Mouse (Mus musculus) forebrain, embryonic 10.5 days (tissue): ENCODE measurements around the gene Olfr433. TPM values are rescaled to one million over a fixed set of nuclear protein-coding genes. Genes with fewer than 3 reads are reported as not detected.

ENCODE experiments used
- DNase-seq: peaks from one replicate; pipeline ENCODE4 v3.0.0-alpha.2; 2017; ENCODE audit warnings: low spot score; ENCODE audit errors: extremely low spot score
- H3K27ac ChIP-seq: fragments of 300-500 bp; sonication (generic); 2 replicates; pipeline ENCODE4 v1.5.1; 2016; ENCODE audit warnings: mild to moderate bottlenecking
- H3K27me3 ChIP-seq: fragments of 300-500 bp; sonication (generic); 2 replicates; pipeline ENCODE4 v1.6.1; 2016; ENCODE audit warnings: mild to moderate bottlenecking; ENCODE audit not compliant: poor library complexity, severe bottlenecking
- H3K36me3 ChIP-seq: fragments of 300-500 bp; sonication (generic); replicated peaks from 2 replicates; pipeline ENCODE4 v1.6.1; 2016; ENCODE audit warnings: mild to moderate bottlenecking, moderate library complexity
- H3K4me1 ChIP-seq: fragments of 300-500 bp; sonication (generic); 2 replicates; pipeline ENCODE4 v1.6.1; 2016
- H3K4me3 ChIP-seq: fragments of 300-500 bp; sonication (generic); 2 replicates; pipeline ENCODE4 v1.5.1; 2016; ENCODE audit warnings: mild to moderate bottlenecking, moderate library complexity
- H3K9me3 ChIP-seq: fragments of 300-500 bp; sonication (generic); 2 replicates; pipeline ENCODE4 v1.6.1; 2016; ENCODE audit warnings: mild to moderate bottlenecking, moderate library complexity
- WGBS: fragments of 180-500 bp; shearing (Covaris S2); methylation state at CpG from one replicate; pipeline ENCODE4 v1.1.7; 2016; 5-methylcytosine and 5-hydroxymethylcytosine counted together
- polyA plus RNA-seq: library from polyadenylated mRNA; unstranded; fragments of >200 nt; fragmentation: Nextera tagmentation; extraction: Ambion mirVana; gene quantifications from 2 replicates; pipeline ENCODE4 v1.2.1, GENCODE M21; 2016

Olfr433 gene
- polyA plus RNA-seq, 1 experiment from 2014 or later: not detected

GRCm38 (mm10) chr1:174051515-174051914 is 11.0 kb downstream of the Olfr433 start:
- Histone ChIP-seq H3K36me3 (no peaks in the 10 kb centered on the region), H3K9me3 (no peaks in the 10 kb centered on the region), H3K4me1 (no peaks in the 10 kb centered on the region), H3K27me3 (no peaks in the 10 kb centered on the region), H3K4me3 (no peak overlapping the region), H3K27ac (no peak overlapping the region)
- 90% methylated on average over 4 of the region's 4 CpGs for WGBS
- no peak for DNase-seq

- no peaks in the 10 kb centered on the region for H3K27me3 ChIP-seq
- H3K9me3 ChIP-seq: no peaks in the 10 kb centered on the region
- no peak for DNase-seq
- H3K27ac ChIP-seq: no peak overlapping the region
- 83% methylated on average over 5 of the region's 5 CpGs for WGBS
- H3K4me3 ChIP-seq: no peak overlapping the region
- no peaks in the 10 kb centered on the region for H3K4me1 ChIP-seq
- no peaks in the 10 kb centered on the region for H3K36me3 ChIP-seq
These were observed 11.5 kb downstream of the Olfr433 start for GRCm38 (mm10) chr1:174051931-174052536.

- Histone ChIP-seq H3K4me1 (no peaks in the 10 kb centered on the region), H3K36me3 (no peaks in the 10 kb centered on the region), H3K27me3 (no peaks in the 10 kb centered on the region), H3K4me3 (no peak overlapping the region), H3K27ac (no peak overlapping the region), H3K9me3 (no peaks in the 10 kb centered on the region)
- WGBS: 90% methylated on average over 3 of the region's 3 CpGs
- DNase-seq: no peak
These were observed 12.5 kb downstream of the Olfr433 start for GRCm38 (mm10) chr1:174052981-174053380.

- H3K4me1 ChIP-seq: no peaks in the 10 kb centered on the region
- H3K36me3 ChIP-seq: no peaks in the 10 kb centered on the region
- H3K27me3 ChIP-seq: no peaks in the 10 kb centered on the region
- H3K4me3 ChIP-seq: no peak overlapping the region
- 82% methylated on average over 2 of the region's 2 CpGs for WGBS
- H3K9me3 ChIP-seq: no peaks in the 10 kb centered on the region
- DNase-seq: no peak
- H3K27ac ChIP-seq: no peak overlapping the region
These were observed 14.7 kb downstream of the Olfr433 start for GRCm38 (mm10) chr1:174055248-174055647.

GRCm38 (mm10) chr1:174066305-174066704 is 25.8 kb downstream of the Olfr433 start, which contains the start of gene Olfr430:
Gene Olfr430, plus strand, starts transcription at chr1:174066605.
- Histone ChIP-seq H3K27ac (no peak within 1 kb of the TSS), H3K4me1 (no peaks in the 10 kb centered on the region), H3K4me3 (no peak within 1 kb of the TSS), H3K36me3 (no peaks in the 10 kb centered on the region), H3K9me3 (no peaks in the 10 kb centered on the region), H3K27me3 (no peaks in the 10 kb centered on the region)
- 86% methylated on average over 3 of the region's 3 CpGs for WGBS
- no peak for DNase-seq

GRCm38 (mm10) chr1:174084031-174084430 is 43.5 kb downstream of the Olfr433 start, which contains the start of gene Olfr429:
Gene Olfr429, plus strand, starts transcription at chr1:174084331.
- Histone ChIP-seq H3K9me3 (no peaks in the 10 kb centered on the region), H3K36me3 (no peaks in the 10 kb centered on the region), H3K4me3 (no peak within 1 kb of the TSS), H3K27ac (no peak within 1 kb of the TSS), H3K27me3 (no peaks in the 10 kb centered on the region), H3K4me1 (no peaks in the 10 kb centered on the region)
- DNase-seq: no peak
- 91% methylated on average over 2 of the region's 2 CpGs for WGBS

Other genes with a start within 250 kb of the Olfr433 start
- 0.26 TPM in 2 replicates for gene Ifi211, start 127.7 kb upstream of the Olfr433 start, polyA plus RNA-seq
- 0.12 TPM in 1 of 2 replicates, not detected in the other for gene Mndal, start 98.2 kb upstream of the Olfr433 start, polyA plus RNA-seq
- gene Ifi203, start 98.0 kb upstream of the Olfr433 start, polyA plus RNA-seq: 0.05 TPM in 1 of 2 replicates, not detected in the other
- gene Ifi202b, start 58.0 kb upstream of the Olfr433 start, polyA plus RNA-seq: not detected in 2 replicates
- not detected in 2 replicates for gene Ifi205, start 8.9 kb upstream of the Olfr433 start, polyA plus RNA-seq
- not detected in 2 replicates for gene Olfr432, start 8.5 kb downstream of the Olfr433 start, polyA plus RNA-seq
- gene Olfr430, start 25.9 kb downstream of the Olfr433 start, polyA plus RNA-seq: not detected in 2 replicates
- not detected in 2 replicates for gene Olfr429, start 43.6 kb downstream of the Olfr433 start, polyA plus RNA-seq
- not detected in 2 replicates for gene Olfr427, start 56.2 kb downstream of the Olfr433 start, polyA plus RNA-seq
- not detected in 2 replicates for gene Olfr231, start 80.5 kb downstream of the Olfr433 start, polyA plus RNA-seq
- not detected in 2 replicates for gene Olfr424, start 90.8 kb downstream of the Olfr433 start, polyA plus RNA-seq
- gene Olfr420, start 114.9 kb downstream of the Olfr433 start, polyA plus RNA-seq: not detected in 2 replicates
- gene Spta1, start 132.1 kb downstream of the Olfr433 start, polyA plus RNA-seq: 1.8 and 2.7 TPM in 2 replicates
- not detected in 2 replicates for gene Olfr419, start 211.4 kb downstream of the Olfr433 start, polyA plus RNA-seq